Mouse (Mus musculus): ENCODE data around the gene Ube2i.

Gene Ube2i

GRCm38 (mm10) chr17:25274571-25275346 lies at the start of gene Ube2i:
TSS of gene Ube2i (minus strand) at chr17:25274622.
- no peak for DNase-seq (ENCODE audit: low spot score in 2 of 2)

GRCm38 (mm10) chr17:25322930-25323329 lies 48.5 kb upstream of the Ube2i start:
- no peak for DNase-seq (ENCODE audit: low spot score in 2 of 2)

- DNase-seq (ENCODE audit: low spot score in 2 of 2) = no peak
Measured at GRCm38 (mm10) chr17:25320819-25321218, 46.4 kb upstream of the Ube2i start.

GRCm38 (mm10) chr17:25318354-25318753 lies 43.9 kb upstream of the Ube2i start, which contains the start of gene Prss29:
TSS of gene Prss29 (plus strand) at chr17:25318654.
- DNase-seq (ENCODE audit: low spot score in 2 of 2) = no peak

- no peak for DNase-seq (ENCODE audit: low spot score in 2 of 2)
Measured at GRCm38 (mm10) chr17:25308346-25308745, 33.9 kb upstream of the Ube2i start, which contains the start of gene Prss28. TSS of gene Prss28 (plus strand) at chr17:25308646.

GRCm38 (mm10) chr17:25298094-25298493 lies 23.7 kb upstream of the Ube2i start, which contains the start of gene Prss34:
TSS of gene Prss34 (plus strand) at chr17:25298394.
- DNase-seq (ENCODE audit: low spot score in 2 of 2) = no peak

- DNase-seq (ENCODE audit: low spot score in 2 of 2) = no peak
Measured at GRCm38 (mm10) chr17:25294111-25294510, 19.7 kb upstream of the Ube2i start.

- no peak for DNase-seq (ENCODE audit: low spot score in 2 of 2)
Measured at GRCm38 (mm10) chr17:25293495-25293894, 19.1 kb upstream of the Ube2i start.

GRCm38 (mm10) chr17:25290411-25290810 lies 16.0 kb upstream of the Ube2i start:
- no peak for DNase-seq (ENCODE audit: low spot score in 2 of 2)

- DNase-seq (ENCODE audit: low spot score in 2 of 2) = peak; percentile 38 to 45
Measured at GRCm38 (mm10) chr17:25288842-25289241, 14.4 kb upstream of the Ube2i start.

GRCm38 (mm10) chr17:25285033-25285432 lies 10.6 kb upstream of the Ube2i start:
- peak; percentile 46 to 63 for DNase-seq (ENCODE audit: low spot score in 2 of 2)

GRCm38 (mm10) chr17:25282133-25282532 lies 7.7 kb upstream of the Ube2i start:
- no peak for DNase-seq (ENCODE audit: low spot score in 2 of 2)

- no peak for DNase-seq (ENCODE audit: low spot score in 2 of 2)
Measured at GRCm38 (mm10) chr17:25275833-25276232, 1.4 kb upstream of the Ube2i start.

- peak; percentile 97 to 98 for DNase-seq (ENCODE audit: low spot score in 2 of 2)
Measured at GRCm38 (mm10) chr17:25273706-25274501, 518 bp downstream of the Ube2i start.

GRCm38 (mm10) chr17:25272951-25273705 lies 1.3 kb downstream of the Ube2i start:
- peak; percentile 95 for DNase-seq (ENCODE audit: low spot score in 2 of 2)

- DNase-seq (ENCODE audit: low spot score in 2 of 2) = no peak
Measured at GRCm38 (mm10) chr17:25272326-25272725, 2.1 kb downstream of the Ube2i start.

- DNase-seq (ENCODE audit: low spot score in 2 of 2) = no peak
Measured at GRCm38 (mm10) chr17:25270795-25271335, 3.6 kb downstream of the Ube2i start.

- DNase-seq (ENCODE audit: low spot score in 2 of 2) = peak in 1 of 2 experiments; percentile 42
Measured at GRCm38 (mm10) chr17:25264453-25264852, 10.0 kb downstream of the Ube2i start.

- no peak for DNase-seq (ENCODE audit: low spot score in 2 of 2)
Measured at GRCm38 (mm10) chr17:25257804-25258261, 16.6 kb downstream of the Ube2i start.

- DNase-seq (ENCODE audit: low spot score in 2 of 2) = no peak
Measured at GRCm38 (mm10) chr17:25256140-25256754, 18.2 kb downstream of the Ube2i start, which contains the start of gene Baiap3. TSS of gene Baiap3 (minus strand) at chr17:25256364.

GRCm38 (mm10) chr17:25255110-25255509 lies 19.3 kb downstream of the Ube2i start:
- no peak for DNase-seq (ENCODE audit: low spot score in 2 of 2)
